Mouse (Mus musculus) adrenal gland, adult 2 months (tissue): ENCODE measurements around the gene Gprasp2. TPM values are rescaled to one million over a fixed set of nuclear protein-coding genes. Genes with fewer than 3 reads are reported as not detected.
"Not testable (repeated sequence)": the region's sequence is repeated elsewhere in the genome, so short reads cannot be mapped to it uniquely, and the experiment has no call there.

ENCODE experiments used
- DNase-seq: peaks from one replicate; pipeline ENCODE4 v3.0.0; 2021
- long read RNA-seq: library from polyadenylated mRNA; stranded (forward); transcript quantifications from one replicate; pipeline ENCODE4 v2.0.0, GENCODE M21; 2021
- polyA plus RNA-seq: library from polyadenylated mRNA; depleted of rRNA; stranded (reverse); fragments of >200 nt; gene quantifications from 2 replicates; pipeline ENCODE4 v1.2.3, GENCODE M21; 2012; rRNA removed
- total RNA-seq, 2 experiments: library from RNA; stranded (reverse); gene quantifications; 2 replicates each; pipeline ENCODE4 v1.2.3; 2021

Gprasp2 gene
- total RNA-seq (10 to 100 TPM; 21.9 to 30.6 TPM), polyA plus RNA-seq (10.2 and 21.5 TPM in 2 replicates)
- long read RNA-seq, partial matches to known transcripts: 0 of 15 reads
- long read RNA-seq, other reads (novel, unspliced or antisense): 10 of 15 reads

- peak; percentile 39 for DNase-seq
Measured at GRCm38 (mm10) chrX:135838521-135839360, at the start of gene Gprasp2. Gene Gprasp2, plus strand, starts transcription at chrX:135839034.

GRCm38 (mm10) chrX:135791536-135791935 lies 47.3 kb upstream of the Gprasp2 start:
- no peak for DNase-seq

- DNase-seq: no peak
Measured at GRCm38 (mm10) chrX:135792326-135792725, 46.5 kb upstream of the Gprasp2 start.

- peak; percentile 61 for DNase-seq
Measured at GRCm38 (mm10) chrX:135795591-135796304, 43.1 kb upstream of the Gprasp2 start.

- peak; percentile 26 for DNase-seq
Measured at GRCm38 (mm10) chrX:135796305-135797211, 42.3 kb upstream of the Gprasp2 start.

GRCm38 (mm10) chrX:135797212-135797644 lies 41.6 kb upstream of the Gprasp2 start, which contains the start of gene Bhlhb9:
Gene Bhlhb9, plus strand, starts transcription at chrX:135797594.
- DNase-seq: peak; percentile 46

GRCm38 (mm10) chrX:135804149-135804548 lies 34.7 kb upstream of the Gprasp2 start:
- DNase-seq: no peak

GRCm38 (mm10) chrX:135805780-135806179 lies 33.1 kb upstream of the Gprasp2 start:
- DNase-seq: peak; percentile 24

- not testable (repeated sequence) for DNase-seq
Measured at GRCm38 (mm10) chrX:135835896-135836295, 2.9 kb upstream of the Gprasp2 start.

- no peak for DNase-seq
Measured at GRCm38 (mm10) chrX:135837896-135838295, 938 bp upstream of the Gprasp2 start.

- DNase-seq: peak; percentile 21
Measured at GRCm38 (mm10) chrX:135839397-135840391, 860 bp downstream of the Gprasp2 start.

GRCm38 (mm10) chrX:135866806-135867205 lies 28.0 kb downstream of the Gprasp2 start:
- DNase-seq: not testable (repeated sequence)

- DNase-seq: no peak
Measured at GRCm38 (mm10) chrX:135876679-135877078, 37.8 kb downstream of the Gprasp2 start.

GRCm38 (mm10) chrX:135879626-135880025 lies 40.8 kb downstream of the Gprasp2 start:
- DNase-seq: no peak

GRCm38 (mm10) chrX:135885411-135886233 lies 46.8 kb downstream of the Gprasp2 start:
- peak; percentile 71 for DNase-seq

GRCm38 (mm10) chrX:135886234-135886585 lies 47.4 kb downstream of the Gprasp2 start:
- DNase-seq: peak; percentile 22
